Mouse (Mus musculus) liver (tissue): Measurements from ENCODE around the gene Prrc2b.

ENCODE experiments used
- DNase-seq: peaks from one replicate; pipeline ENCODE4 v3.0.0-alpha.2; 2020; ENCODE audit warnings: mixed read lengths

Gene Prrc2b

DNA sequence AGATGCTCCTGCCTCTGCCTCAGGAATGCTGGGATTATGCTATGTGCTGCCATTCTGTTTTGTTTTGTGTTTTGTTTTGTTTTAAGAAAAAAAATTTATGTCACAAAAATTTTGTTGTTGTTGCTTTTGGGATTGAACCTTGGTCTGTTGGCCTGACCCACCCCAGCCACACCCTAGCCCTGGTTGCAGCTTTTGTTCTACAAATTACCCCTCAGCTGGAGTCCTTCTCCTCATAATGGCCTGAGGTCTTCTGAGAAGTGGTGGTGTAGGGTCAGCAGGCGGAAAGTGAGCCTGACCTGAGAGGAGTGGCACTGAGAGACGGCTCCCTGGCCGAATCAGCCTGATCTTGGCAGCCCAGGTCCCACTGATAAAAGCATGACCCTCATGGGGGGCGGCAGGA is 11.8 kb downstream of the Prrc2b start:
- no peak for DNase-seq

DNA sequence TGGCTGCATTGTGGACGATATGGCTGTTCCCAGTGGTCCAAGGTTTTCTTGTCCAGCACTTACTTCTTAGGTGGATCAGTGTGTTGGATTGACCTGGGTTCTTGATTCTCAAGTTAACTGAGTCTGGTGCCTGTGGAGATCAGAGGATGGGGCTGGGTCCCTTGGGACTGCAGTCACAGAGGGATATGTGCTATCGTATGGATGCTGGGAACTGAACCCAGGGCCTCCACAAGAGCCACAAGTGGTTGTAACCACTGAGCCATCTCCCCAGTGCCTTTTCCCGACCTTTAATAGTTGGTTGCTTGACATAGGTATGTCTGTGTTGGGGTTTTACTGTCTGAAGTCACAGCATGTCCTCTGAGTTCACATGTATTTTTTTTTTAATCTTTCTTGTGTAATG is 12.2 kb downstream of the Prrc2b start:
- no peak for DNase-seq

DNA sequence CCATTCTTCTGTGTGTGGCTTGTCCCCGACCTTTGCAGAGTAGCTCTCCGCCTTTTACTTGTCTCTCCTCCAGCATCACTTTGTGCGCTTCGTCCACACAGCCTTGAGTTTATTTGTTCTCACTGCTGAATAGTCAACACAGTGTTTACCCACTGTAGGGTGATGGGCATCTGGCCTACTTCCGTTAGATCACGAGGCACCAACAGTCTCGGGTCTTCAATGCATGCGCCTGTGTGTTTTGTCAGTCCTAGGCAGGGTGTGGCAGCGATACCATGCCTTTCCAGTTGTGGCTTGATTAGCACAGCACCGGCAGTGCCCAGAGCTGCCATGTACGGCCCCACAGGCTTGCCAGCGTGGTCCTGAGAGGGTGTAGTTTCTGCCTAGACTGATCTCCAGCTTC is 13.6 kb downstream of the Prrc2b start:
- peak; percentile 66 for DNase-seq

DNA sequence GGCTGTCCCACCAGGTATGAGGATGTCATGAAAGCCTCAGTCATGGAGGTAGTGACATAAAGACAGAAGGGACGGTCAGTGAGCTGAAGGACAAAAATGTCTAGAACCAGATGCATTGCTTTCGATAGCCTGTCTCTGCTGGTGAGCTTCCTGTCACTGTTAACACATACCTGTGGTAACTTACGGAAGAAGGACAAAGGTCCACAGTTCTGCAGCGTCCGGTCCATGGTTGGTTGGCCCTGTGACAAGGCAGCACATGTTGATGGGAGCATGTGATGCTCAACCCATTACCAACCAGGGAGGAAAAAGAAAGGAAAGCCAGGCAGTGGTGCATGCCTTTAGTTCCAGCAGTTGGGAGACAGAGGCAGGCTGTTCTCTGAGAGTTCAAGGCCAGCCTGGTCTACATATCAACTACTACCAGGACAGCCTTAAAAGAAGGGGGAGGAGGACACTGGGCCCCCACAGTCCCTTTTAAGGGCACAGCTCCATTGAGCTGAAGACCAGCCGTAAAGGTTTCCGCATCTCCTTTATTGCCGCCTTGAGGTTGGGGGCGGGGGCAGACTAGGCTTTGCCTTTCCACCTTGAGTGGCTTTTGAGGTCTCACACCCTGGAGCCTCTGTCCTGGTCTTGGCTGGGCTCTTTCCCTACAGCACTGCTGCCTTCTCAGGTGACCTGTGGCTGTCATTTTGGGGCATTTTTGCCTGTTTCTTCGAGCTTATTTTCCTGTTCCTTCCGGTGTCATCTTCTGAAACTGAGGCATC is 14.3 kb downstream of the Prrc2b start:
- no peak for DNase-seq

DNA sequence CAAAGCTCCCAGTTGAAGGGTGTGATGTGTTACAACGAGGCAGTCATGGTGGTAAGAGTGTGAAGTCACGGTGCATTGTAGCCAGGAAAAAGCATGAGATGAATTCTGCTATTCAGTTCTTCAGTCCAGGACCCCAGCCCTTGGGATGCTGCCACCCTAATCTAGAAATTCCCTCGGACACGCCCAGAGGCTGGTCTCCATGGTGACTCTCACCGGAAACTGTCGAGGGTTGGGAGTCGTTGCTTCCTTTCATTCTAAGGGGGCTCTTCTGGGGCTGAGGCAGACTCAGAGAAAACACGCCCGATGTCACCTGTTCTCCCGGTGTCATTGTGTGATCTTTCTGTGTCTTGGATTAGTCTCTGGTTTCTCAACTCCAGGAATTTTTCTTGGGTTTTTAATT is 15.7 kb downstream of the Prrc2b start:
- no peak for DNase-seq

DNA sequence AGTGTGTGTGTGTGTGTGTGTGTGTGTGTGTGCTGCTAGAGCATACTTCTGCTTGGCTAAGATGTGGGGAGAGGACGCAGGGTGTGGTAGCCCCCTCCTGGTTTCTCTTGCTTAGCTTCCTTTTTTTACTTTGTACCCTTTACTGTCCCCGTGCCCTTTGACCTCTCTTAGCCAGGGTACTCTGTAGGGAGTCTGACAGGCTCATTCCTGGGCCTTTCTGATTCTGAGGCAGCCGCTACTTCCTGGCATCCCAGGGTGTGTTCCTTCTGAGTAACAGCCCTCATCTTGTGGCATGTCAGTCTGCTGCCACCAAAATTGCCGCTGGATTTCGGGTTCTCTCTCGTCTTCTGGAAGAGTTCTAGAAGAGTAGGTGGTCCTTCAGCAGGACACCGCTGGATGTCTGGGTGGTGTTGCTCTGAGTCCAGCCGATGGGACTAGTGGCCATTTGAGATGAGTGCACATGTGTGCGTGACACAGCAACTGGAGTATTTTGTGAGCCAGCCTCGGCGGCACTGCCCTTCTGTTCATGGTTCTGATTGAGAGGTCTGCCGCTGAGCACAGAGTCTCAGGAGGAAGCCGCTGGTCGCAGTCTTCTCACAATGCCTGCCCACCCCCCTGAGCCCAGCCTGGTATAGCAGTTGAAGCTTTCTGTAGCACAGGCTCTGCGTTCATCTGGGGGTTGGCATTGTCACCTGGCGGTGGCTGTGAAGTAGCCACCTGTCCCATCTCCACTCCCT is 16.3 kb downstream of the Prrc2b start:
- DNase-seq = no peak

DNA sequence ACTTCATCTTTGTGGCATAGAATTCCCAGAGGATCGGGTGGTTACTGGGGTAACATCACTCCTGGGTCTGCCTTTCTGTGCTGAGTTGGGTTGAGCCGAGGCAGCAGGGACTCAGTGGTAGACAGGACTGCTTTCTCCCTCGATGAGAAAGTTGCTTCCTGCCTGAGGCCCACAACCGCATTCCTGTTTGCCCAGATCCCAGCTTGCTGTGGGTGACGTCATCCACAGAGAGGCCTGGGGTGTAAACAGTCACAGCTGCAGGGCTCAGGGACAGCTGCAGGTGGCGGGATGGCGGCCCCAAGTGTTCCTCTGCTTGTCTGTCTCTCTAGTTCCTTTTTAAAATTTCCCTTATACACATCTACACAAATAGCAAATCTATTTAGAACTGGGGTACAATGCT is 16.9 kb downstream of the Prrc2b start:
- DNase-seq = peak; percentile 69

DNA sequence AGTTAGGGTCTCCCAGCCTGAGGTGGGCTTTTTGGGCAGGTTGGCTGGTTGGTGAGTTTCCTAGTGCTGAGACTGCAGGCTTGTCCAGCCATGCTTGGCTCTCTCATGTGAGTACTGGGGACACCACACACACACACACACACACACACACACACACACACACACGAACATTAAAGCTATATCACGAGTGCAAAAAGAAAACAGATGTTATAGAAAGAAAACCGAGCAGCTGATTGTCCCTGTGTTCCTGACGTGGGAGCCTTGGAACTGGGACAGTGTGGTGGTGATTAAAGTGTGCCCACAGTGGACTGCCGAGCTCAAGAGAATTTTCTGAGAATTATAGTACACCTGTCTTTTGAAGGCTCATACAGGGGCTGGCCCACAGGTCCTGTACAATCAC is 18.4 kb downstream of the Prrc2b start:
- DNase-seq = no peak

DNA sequence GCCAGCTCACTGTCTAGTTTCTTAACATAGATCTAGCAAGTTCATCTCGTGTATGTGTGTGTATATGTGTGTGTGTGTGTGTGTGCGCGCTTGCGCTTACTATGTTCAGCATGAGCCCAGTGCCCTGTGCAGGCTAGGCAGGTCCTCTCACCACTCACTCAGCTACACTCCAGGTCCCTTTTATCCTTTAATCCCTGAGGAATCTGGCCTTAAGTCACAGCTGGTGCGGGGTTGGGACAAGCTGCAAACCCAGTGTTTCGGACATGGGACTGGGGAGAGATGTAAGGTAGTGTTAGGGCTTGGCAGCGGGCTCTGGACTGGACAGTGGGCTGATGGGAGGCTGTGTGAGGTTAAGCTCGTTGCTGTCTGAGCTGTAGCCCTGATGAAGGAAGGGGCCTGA is 19.1 kb downstream of the Prrc2b start:
- DNase-seq = no peak

DNA sequence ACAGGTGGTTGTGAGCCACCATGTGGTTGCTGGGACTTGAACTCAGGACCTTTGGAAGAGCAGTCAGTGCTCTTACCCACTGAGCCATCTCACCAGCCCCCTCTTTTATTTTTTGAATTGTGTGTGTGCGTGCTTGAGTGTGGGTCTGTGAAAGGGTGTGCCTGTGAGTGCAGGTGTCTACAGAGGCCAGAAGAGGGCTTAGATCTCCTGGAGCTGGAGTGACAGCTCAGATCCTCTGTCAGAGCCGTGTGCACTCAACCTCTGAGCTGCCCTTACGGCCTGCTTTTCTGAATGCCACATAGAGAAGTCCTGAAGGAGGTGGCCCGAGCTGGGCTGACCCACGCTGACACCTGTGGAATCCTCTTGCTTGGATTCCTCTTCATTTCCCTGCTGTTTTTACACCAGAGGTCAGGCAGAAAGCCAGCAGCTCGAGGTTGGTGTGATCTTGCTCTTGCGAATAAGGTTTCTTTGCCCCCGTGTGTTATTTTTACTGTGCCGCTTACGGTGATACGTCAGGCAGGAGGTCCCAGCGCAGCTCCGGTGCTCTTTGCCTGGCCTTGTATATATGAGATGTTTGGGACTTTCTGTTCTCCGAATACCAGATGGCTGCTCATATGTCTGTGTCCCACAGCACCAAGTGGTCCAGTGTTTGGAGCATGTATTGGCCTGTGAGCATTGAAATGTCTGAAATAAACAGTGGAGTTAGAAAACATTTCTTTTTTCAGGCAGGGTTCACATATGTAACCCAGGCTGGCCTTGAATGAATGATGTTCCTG is 21.0 kb downstream of the Prrc2b start:
- DNase-seq = no peak

DNA sequence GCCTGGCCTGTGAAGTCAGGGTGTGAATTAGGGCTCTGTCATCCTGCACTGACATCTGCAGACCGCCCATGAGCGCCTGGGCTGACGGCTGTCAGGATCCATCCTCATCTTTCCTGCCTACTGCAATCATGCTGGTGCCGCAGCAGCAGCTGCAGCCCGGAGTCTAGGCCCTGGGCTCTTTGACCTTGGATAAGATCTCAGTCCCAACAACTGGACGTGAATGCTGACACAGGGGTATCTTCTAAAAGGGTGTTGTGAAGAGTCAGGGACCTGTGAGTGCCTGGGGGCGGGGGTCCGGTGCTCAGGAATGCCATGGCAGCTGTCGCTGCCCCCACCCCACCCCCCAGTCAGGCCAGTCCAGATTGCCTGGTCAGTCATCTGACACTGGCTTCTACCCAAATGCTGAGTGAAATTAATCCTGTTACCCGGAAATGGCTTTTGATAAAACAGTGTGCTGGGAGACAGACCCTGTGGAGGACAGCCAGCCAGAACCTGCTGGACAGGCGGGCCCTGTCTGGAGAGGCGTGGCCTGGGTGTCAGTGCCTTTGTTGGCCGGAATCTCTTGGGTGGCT is 23.4 kb downstream of the Prrc2b start:
- DNase-seq = peak; percentile 53

DNA sequence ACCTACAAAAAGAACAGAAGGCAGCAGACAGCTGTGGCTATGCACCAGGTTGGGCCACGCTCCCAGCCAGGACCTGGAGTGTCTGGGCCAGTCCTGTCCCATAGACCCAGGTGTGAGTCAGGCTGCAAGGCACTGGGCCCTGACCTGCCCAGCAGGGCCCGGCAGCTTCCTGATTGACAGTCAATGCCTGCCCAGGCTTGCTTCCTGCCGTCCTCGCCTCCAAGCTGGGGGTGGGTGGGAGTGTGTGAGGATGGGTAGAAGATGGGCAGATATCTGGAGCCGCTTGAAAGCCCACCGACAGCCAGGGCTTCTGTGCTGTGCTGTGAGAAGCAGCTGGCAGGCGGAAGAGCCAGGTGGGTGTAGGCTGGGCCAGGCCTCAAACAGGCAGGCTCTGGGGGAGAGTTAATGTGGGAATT is 24.2 kb downstream of the Prrc2b start:
- no peak for DNase-seq

DNA sequence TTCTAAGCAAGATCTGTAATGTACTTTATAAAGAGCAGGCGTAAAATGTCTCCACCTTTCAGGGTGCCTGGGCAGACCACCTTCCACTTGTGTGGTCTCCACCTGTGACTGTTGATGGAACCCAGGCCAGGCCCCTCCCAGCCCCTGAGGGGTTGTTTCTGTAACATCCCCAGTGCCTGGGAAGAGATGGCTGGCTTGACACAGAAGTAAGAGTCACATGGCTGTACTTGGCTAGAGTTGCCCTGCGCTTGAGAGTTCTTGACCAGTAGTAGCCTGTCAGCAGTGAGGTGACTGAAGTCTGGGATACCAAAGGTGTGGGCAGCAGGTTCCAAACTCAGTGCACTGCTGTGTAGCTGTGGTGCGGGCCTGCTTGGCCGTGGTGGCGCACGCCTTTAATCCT is 24.6 kb downstream of the Prrc2b start:
- DNase-seq = no peak

DNA sequence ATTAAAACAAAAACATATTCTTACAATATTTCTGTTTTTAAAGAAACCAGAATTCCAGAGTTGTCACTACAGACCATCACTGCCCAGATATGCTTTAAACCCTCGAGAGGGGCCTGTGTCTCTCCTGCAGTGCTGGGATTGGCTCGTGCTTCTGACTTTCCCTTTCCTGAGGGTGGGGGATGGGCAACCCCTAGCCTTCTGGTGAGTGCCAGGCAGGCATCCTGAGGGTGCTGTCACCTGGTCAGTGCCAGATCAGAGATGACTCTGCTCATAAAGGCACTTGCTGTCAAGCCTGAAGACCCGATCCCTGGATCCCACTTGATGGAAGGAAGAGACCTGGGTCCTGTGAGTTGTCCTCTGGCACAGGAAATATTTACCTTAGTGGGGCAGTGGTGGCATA is 26.0 kb downstream of the Prrc2b start:
- DNase-seq = no peak

DNA sequence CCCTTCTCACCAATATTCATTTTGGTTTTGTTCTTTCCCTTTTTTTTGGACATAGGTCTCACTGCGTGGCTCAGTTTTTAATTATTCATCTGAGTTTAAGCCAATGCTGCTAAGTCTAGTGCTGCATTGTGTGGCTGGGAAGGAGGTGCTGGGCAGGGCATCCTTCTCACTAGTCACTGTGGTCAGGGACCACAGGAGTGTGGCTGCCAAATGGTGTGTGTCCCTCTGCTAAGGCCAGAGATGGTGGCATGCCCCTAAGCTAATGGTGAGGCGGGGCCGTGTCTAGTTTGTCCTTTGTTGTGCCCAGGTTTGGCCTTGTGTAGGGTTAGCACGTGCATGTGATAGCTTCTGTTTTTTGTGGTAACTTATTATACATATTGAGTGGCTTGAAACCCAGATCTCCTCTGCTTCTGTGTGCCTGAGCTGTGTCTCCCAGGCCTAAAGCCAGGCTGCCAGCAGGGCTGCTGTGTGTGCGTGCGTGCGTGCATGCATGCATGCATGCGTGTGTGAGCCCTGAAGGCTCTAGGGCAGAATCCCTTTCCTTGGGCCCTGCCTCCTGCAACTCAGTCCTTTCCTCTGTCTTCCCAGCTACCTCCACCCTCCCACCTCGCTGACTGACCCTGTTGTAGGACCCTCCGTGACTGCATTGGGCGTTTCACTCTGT is 26.6 kb downstream of the Prrc2b start:
- DNase-seq = no peak

DNA sequence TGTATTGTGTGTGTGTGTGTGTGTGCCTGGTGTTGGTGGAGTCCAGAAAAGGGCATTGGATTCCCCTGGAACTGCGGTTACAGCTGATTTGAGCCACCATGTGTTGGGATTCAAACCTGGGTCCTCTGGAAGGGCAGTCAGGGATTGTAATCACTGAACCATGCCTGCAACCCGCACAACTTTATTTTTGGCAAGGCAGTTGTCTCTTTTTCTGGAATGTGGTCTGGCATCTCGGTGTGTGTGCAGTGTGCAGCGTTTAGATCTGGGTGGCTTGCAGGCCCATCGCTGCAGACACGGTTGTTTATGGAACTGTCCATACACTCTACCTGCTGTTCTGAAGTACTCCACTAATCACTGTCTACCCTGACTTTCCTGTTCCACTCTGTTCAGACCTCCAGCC is 28.5 kb downstream of the Prrc2b start:
- DNase-seq = no peak

DNA sequence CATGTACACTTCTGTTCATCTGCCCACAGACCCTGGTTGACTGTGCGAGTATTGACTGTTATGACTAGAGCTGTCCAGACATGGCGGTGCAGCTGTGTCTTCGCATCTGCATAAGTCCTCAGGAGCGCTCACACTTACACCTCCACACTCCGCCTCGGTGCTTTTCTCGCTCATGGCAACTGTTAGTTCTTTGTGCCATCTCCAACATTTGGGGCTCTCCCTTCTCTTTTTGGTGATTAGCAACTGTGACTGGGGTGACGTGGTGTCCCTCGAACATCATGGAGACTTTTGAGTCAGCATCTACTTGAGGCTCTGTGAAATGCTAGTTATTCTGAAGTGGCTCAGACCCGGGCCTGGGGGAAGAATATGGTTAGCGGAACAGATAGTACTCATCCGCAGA is 29.2 kb downstream of the Prrc2b start:
- no peak for DNase-seq

DNA sequence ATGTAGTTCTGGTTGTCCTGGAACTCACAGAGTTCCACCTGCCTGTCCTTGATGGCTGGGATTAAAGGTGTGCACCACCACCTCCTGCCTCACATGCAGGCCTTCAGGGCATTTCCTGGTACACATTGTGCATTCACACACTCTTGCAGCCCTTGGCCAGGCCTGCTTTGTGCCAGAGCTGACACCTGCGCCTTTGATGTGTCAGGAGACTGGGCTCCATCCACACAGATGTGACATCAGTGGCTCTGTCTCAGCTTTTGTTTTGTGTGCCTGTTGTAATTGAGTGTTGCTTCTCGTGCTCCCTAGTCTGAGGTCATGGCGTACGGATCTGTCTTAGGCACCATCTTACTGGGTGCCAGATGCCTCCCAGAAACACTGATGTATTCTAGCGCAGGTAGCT is 30.5 kb downstream of the Prrc2b start:
- no peak for DNase-seq

DNA sequence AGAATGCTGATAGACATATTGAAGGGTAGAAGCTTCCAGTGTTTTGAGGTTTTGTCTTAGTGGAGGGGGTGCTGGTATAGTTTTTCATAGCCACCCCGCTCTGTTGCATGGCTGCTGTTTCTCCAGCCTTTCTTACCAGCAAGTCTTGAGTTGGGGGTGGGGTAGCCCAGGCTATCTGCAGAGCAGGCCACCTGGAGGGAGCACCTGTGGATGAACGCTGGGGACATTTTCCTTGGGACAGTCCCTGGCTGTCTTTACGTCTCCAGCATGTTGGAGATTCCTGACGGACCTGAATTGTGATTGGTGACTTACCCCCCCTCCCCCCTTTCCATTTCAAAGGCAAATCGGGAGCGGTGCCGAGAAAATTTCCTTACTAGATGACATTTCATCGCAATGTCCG is 31.2 kb downstream of the Prrc2b start:
- no peak for DNase-seq

DNA sequence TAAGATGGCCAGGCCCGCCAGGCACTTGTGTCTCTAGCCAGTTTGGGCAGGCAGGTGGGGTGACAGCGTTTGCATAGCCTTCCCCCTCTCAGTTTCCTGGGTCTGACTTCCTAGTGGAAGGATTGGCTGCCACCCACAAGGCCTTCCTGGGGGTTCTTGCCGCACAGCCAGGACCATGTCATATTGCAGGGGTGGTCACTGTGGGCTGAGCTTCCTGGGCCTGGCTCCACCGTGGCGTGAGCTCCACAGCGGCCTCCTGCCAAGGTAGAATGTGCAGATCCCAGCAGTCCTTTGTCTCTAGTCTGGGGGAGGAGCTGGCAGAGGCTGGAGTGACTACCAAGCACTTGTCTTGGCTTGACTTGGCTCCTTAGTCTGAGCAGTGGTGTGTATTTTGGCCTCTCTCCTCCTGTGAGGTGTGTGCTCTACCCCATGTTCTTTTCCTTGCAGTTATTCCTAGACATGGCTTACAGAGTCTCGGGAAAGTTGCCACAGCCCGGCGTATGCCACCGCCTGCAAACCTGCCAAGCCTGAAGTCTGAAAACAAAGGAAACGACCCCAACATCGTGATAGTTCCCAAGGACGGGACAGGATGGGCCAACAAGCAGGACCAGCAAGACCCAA is 31.9 kb downstream of the Prrc2b start:
- DNase-seq = no peak

DNA sequence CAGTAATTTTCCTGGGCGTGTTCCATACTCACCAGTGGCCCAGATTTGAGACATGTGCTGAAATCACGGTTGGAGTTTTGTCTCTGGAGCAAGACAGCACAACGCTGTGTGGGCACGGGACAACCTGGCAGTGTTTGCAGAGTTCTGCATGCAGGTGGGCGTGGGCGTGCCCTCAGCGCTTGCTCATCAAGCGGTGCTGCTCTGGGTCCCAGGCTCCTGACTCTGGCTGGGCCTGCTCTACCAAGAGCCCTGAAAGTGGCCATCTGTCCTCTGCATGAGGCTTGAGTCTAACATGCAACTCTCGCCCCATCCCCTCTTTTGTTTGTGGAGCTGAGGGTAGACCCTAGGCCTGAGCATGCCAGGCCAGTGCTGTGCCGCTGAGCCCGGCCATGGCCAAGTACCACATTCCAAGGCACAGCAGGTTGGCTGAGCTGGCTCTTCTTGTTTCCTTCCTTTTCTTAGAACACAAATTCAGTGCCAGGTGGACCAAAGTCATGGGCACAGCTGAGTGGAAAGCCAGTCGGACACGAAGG is 36.2 kb downstream of the Prrc2b start:
- DNase-seq = no peak

DNA sequence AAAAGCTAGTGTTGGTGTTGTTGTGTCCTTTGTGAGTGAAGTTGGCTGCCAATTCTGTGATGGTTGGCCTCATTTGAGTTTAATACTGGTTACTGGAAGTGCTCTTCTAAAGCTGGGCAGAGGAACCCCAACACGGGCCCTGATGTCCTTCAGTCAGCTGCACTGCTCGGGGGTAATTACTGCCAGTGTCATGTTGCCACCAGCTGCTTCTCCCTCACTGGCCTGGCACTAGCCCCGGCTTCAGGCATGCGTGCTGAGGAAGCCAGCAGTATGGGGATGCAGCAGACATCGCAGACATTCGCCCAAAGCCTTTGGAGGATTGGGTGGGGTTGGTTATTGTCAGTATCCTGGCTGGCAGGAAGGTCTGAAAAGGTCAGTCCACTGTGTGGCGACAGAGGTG is 36.8 kb downstream of the Prrc2b start:
- DNase-seq = no peak
